19 mouse cellular contexts compared by ENCODE assay signal in the genomic region with DNA sequence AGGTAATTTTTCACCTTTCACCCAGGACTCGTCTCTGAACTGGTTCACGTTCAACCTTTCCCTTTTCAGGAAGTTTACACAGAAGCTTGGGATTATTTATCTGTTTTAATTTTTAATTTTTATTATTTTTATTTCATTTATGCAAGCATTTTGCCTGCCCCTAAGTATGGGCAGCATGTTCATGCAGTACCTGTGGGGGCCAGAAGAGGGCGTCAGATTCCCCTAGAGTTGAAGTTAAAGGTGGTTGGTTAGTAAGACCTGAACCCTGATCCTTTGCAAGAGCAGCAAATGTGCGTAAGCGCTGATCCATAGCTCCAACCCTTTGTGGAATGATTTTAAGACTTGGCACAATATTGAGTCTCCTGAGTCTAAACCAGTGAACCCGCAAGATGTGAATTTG.
A peak's percentile ranks its signal among the peaks of the same experiment; 100 is the strongest.
DNase-seq lines count a peak whose midpoint lies in the region; ATAC-seq and TF ChIP-seq lines count a peak whose summit lies in the region.
"Had no signal": no experiment of that assay in that cellular context is flagged by ENCODE, and none has a peak within 500 bp of the region (broad histone marks: within the 10 kb centered on the region; RNA-seq: fewer than 3 reads in every experiment).

No protein-coding gene starts in this region.

- H3K9ac ChIP-seq in liver, embryonic 14.5 days (replicated peaks), result no peak overlapping the region
- no peak overlapping the region for H3K9ac ChIP-seq in liver, embryonic 11.5 days (ENCODE audit: low read depth, low read length)
- H3K9ac ChIP-seq in ES-E14 (ENCODE audit: insufficient read depth, low read depth, low read length, poor library complexity, severe bottlenecking), result no peak overlapping the region
- H3K9ac ChIP-seq: forebrain, embryonic 12.5 days; limb, embryonic 12.5 days; lung, embryonic 15.5 days; neural tube, embryonic 15.5 days had no signal

- H3K27me3 ChIP-seq in liver, embryonic 14.5 days (ENCODE audit: control insufficient read depth, insufficient read depth, low read length), result no peaks in the 10 kb centered on the region
- H3K27me3 ChIP-seq in liver, embryonic 11.5 days (replicated peaks; ENCODE audit: control insufficient read depth, insufficient read depth, low read length), result no peaks in the 10 kb centered on the region
- H3K27me3 ChIP-seq in midbrain, embryonic 10.5 days (ENCODE audit: low read depth, poor library complexity, severe bottlenecking), result no peaks in the 10 kb centered on the region
- H3K27me3 ChIP-seq: CH12.LX; forebrain, embryonic 12.5 days; limb, embryonic 12.5 days; lung, embryonic 15.5 days; megakaryocyte, embryonic 14.5 days; neural tube, embryonic 15.5 days had no signal

- H3K27ac ChIP-seq in gastrocnemius, adult 2 months, result no peak overlapping the region
- H3K27ac ChIP-seq in liver, embryonic 14.5 days, result no peak overlapping the region
- no peak overlapping the region for H3K27ac ChIP-seq in liver, embryonic 11.5 days (ENCODE audit: low read depth, low read length)
- no peak overlapping the region for H3K27ac ChIP-seq in ES-E14 (ENCODE audit: insufficient read depth, low read depth, low read length, poor library complexity, severe bottlenecking)
- H3K27ac ChIP-seq in cortical plate, adult 2 months (ENCODE audit: insufficient read depth, low read length), result no peak overlapping the region
- H3K27ac ChIP-seq in midbrain, embryonic 10.5 days (replicated peaks), result no peak overlapping the region
- H3K27ac ChIP-seq: forebrain, embryonic 12.5 days; heart, embryonic 10.5 days; limb, embryonic 12.5 days; lung, embryonic 15.5 days; neural tube, embryonic 15.5 days had no signal

- 65% methylated on average over 6 of the region's 6 CpGs for WGBS in liver, embryonic 14.5 days (ENCODE audit: insufficient replicate concordance)
- WGBS in liver, embryonic 11.5 days, result 77% methylated on average over 6 of the region's 6 CpGs
- WGBS in midbrain, embryonic 10.5 days, result 83% methylated on average over 6 of the region's 6 CpGs

- no peak for ATAC-seq in liver, embryonic 14.5 days (ENCODE audit: insufficient read depth)
- ATAC-seq in liver, embryonic 11.5 days (replicated peaks; ENCODE audit: low FRiP score), result no peak

- no peaks in the 10 kb centered on the region for H3K4me1 ChIP-seq in liver, embryonic 14.5 days (replicated peaks; ENCODE audit: control insufficient read depth in 2 of 2, insufficient read depth in 2 of 2, low read length in 1 of 2)
- no peaks in the 10 kb centered on the region for H3K4me1 ChIP-seq in liver, embryonic 11.5 days (replicated peaks; ENCODE audit: control insufficient read depth, insufficient read depth, low read length)
- no peaks in the 10 kb centered on the region for H3K4me1 ChIP-seq in ES-E14 (ENCODE audit: control insufficient read depth in 2 of 2, insufficient read depth in 2 of 2, low read length in 2 of 2, poor library complexity in 1 of 2)
- no peaks in the 10 kb centered on the region for H3K4me1 ChIP-seq in cortical plate, adult 2 months (ENCODE audit: control insufficient read depth, insufficient read depth, low read length)
- H3K4me1 ChIP-seq in midbrain, embryonic 10.5 days, result peaks cover 15% of the 10 kb centered on the region
- H3K4me1 ChIP-seq: heart, embryonic 10.5 days; limb, embryonic 12.5 days; lung, embryonic 15.5 days; megakaryocyte, embryonic 14.5 days; neural tube, embryonic 15.5 days had no signal

- no peak overlapping the region for H3K4me2 ChIP-seq in liver, embryonic 14.5 days (ENCODE audit: low read depth)
- no peak overlapping the region for H3K4me2 ChIP-seq in liver, embryonic 11.5 days
- H3K4me2 ChIP-seq: forebrain, embryonic 12.5 days; limb, embryonic 12.5 days; lung, embryonic 15.5 days; neural tube, embryonic 15.5 days had no signal

- peak; percentile 61 for TF ChIP-seq CTCF in gastrocnemius, adult 2 months (IDR thresholded peaks at IDR 0.05)
- TF ChIP-seq CTCF in liver, embryonic 14.5 days (IDR thresholded peaks at IDR 0.05; ENCODE audit: low read depth), result peak; percentile 31; the same call in 1 of the 2 replicates
- TF ChIP-seq CTCF in cortical plate, adult 2 months (IDR thresholded peaks at IDR 0.05; ENCODE audit: extremely low read depth, insufficient read depth, low read length), result 0 out of 2 replicates have a peak, but pooled peaks have one; percentile 11

- no peak for TF ChIP-seq POLR2A in cortical plate, adult 2 months (IDR thresholded peaks at IDR 0.05; ENCODE audit: extremely low read depth, insufficient read depth, low read length)

- H3K4me3 ChIP-seq in gastrocnemius, adult 2 months, result no peak overlapping the region
- H3K4me3 ChIP-seq in liver, embryonic 14.5 days (ENCODE audit: insufficient read depth in 1 of 2, low read depth in 2 of 2, low read length in 2 of 2), result no peak overlapping the region
- no peak overlapping the region for H3K4me3 ChIP-seq in liver, embryonic 11.5 days (ENCODE audit: low read depth, low read length)
- no peak overlapping the region for H3K4me3 ChIP-seq in ES-E14 (ENCODE audit: insufficient read depth in 1 of 2, low read depth in 1 of 2, low read length in 2 of 2, poor library complexity in 1 of 2, severe bottlenecking in 1 of 2)
- H3K4me3 ChIP-seq in cortical plate, adult 2 months (ENCODE audit: insufficient read depth, low read length), result no peak overlapping the region
- no peak overlapping the region for H3K4me3 ChIP-seq in midbrain, embryonic 10.5 days
- H3K4me3 ChIP-seq: forebrain, embryonic 12.5 days; heart, embryonic 10.5 days; limb, embryonic 12.5 days; lung, embryonic 15.5 days; megakaryocyte, embryonic 14.5 days; neural tube, embryonic 15.5 days had no signal

- DNase-seq in gastrocnemius, adult 2 months, result no peak
- DNase-seq in gastrocnemius, postnatal 25 days, result no peak
- DNase-seq in liver, embryonic 14.5 days (ENCODE audit: low read depth in 3 of 3, low spot score in 3 of 3), result no peak
- DNase-seq in liver, embryonic 11.5 days (ENCODE audit: low spot score), result no peak
- peak; percentile 19 for DNase-seq in ES-E14 (ENCODE audit: low read depth, low spot score)
- DNase-seq in ovary, postnatal 14 days (ENCODE audit: low spot score), result no peak
- no peak for DNase-seq in midbrain, embryonic 10.5 days (ENCODE audit: low spot score)
- DNase-seq: cerebellum, adult 9-11 months; heart, postnatal 36 days; layer of hippocampus, postnatal 36 days; thymus, adult 2 months had no signal

- no peak for TF ChIP-seq EP300 in liver, embryonic 14.5 days (IDR thresholded peaks at IDR 0.05; ENCODE audit: low read depth)

- H3K9me3 ChIP-seq in liver, embryonic 14.5 days (ENCODE audit: control insufficient read depth, low read length), result no peaks in the 10 kb centered on the region
- H3K9me3 ChIP-seq in liver, embryonic 11.5 days (ENCODE audit: control insufficient read depth, low read length), result no peaks in the 10 kb centered on the region
- no peaks in the 10 kb centered on the region for H3K9me3 ChIP-seq in ES-E14 (ENCODE audit: control insufficient read depth, insufficient read depth, low read depth, low read length)
- H3K9me3 ChIP-seq in midbrain, embryonic 10.5 days (replicated peaks), result no peaks in the 10 kb centered on the region
- H3K9me3 ChIP-seq: forebrain, embryonic 12.5 days; heart, embryonic 10.5 days; limb, embryonic 12.5 days; lung, embryonic 15.5 days; megakaryocyte, embryonic 14.5 days; neural tube, embryonic 15.5 days had no signal

- in situ Hi-C loops in ES-E14 (cut with MboI; ENCODE audit: low sequenced_read_pairs in 2 of 2, unreplicated experiment in 2 of 2), result no loop called here

- H3K36me3 ChIP-seq in liver, embryonic 14.5 days (replicated peaks; ENCODE audit: control insufficient read depth, insufficient read depth, low read depth), result no peaks in the 10 kb centered on the region
- H3K36me3 ChIP-seq in liver, embryonic 11.5 days (ENCODE audit: control insufficient read depth, insufficient read depth, low read length), result no peaks in the 10 kb centered on the region
- no peaks in the 10 kb centered on the region for H3K36me3 ChIP-seq in ES-E14 (ENCODE audit: control insufficient read depth, insufficient read depth, low read length, poor library complexity, severe bottlenecking)
- no peaks in the 10 kb centered on the region for H3K36me3 ChIP-seq in midbrain, embryonic 10.5 days
- H3K36me3 ChIP-seq: forebrain, embryonic 12.5 days; heart, embryonic 10.5 days; limb, embryonic 12.5 days; lung, embryonic 15.5 days; neural tube, embryonic 15.5 days had no signal

- intact Hi-C loops in gastrocnemius, adult 2 months (cut with DNase I), result no loop called here

TF ChIP-seq in ES-E14, 5 proteins besides CTCF, POLR2A, EP300 and RAD21:
- no peak for TF ChIP-seq ZC3H11A (IDR thresholded peaks at IDR 0.05; ENCODE audit: borderline replicate concordance, low read depth, low read length)
- TF ChIP-seq HCFC1 (IDR thresholded peaks at IDR 0.05; ENCODE audit: borderline replicate concordance, insufficient read depth, low read length), result no peak
- no peak for TF ChIP-seq MAFK (IDR thresholded peaks at IDR 0.05; ENCODE audit: insufficient read depth, low read depth, low read length)
- TF ChIP-seq ZNF384 (IDR thresholded peaks at IDR 0.05; ENCODE audit: low read depth, low read length), result no peak
- no peak for TF ChIP-seq CHD2 (IDR thresholded peaks at IDR 0.05; ENCODE audit: low read depth, low read length)

Comparison
In these comparisons a context has a peak if more than half of its experiments do, and no peak if none do; other contexts are left out.
1. CTCF ChIP-seq: peak in every context shown above with its lines; median percentile 61 in gastrocnemius, adult 2 months; 31 in liver, embryonic 14.5 days; 11 in cortical plate, adult 2 months.